Mouse (Mus musculus): ENCODE data around the gene Olfr1465.

Gene Olfr1465

GRCm38 (mm10) chr19:13315441-13315840 lies at the start of gene Olfr1465:
Olfr1465 (minus strand) TSS chr19:13315541.
- no peak for DNase-seq (ENCODE audit: low read depth, low spot score)

- no peak for DNase-seq (ENCODE audit: low read depth, low spot score)
These were observed 46.6 kb upstream of the Olfr1465 start, which contains the start of gene Olfr1467 for GRCm38 (mm10) chr19:13361936-13362335. Olfr1467 (plus strand) TSS chr19:13362236.

- no peak for DNase-seq (ENCODE audit: low read depth, low spot score)
These were observed 23.2 kb upstream of the Olfr1465 start, which contains the start of gene Olfr1466 for GRCm38 (mm10) chr19:13338562-13338961. Olfr1466 (plus strand) TSS chr19:13338862.

Measured in retina, adult 2 months (tissue).